Mouse (Mus musculus) retina, adult 2 months (tissue): ENCODE measurements around the gene Aldh1a3.

Experiments used
- DNase-seq: peaks from one replicate; pipeline ENCODE4 v3.0.0-alpha.2; 2012; ENCODE audit warnings: low read depth, low spot score

The Aldh1a3 gene

DNA sequence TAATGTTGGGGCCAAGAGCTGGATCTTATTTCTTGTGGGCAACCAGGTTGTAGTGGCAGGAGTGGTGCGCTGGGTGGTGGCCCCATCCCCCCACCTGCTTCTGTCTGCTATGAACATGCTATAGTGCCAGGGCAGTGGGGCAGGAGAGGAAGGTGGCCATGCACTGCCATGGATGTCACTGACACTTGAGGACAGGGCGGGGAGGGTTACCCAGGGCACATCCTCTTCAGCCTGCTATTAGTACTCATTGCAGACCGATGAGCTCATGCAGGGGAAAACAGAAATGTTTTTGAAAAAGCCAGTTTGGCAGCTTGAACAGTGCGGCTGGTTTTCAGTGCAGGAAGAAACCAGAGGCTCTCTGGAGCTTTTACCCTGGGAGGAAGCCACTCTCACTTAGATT is 10.5 kb downstream of the Aldh1a3 start:
- no peak for DNase-seq

DNA sequence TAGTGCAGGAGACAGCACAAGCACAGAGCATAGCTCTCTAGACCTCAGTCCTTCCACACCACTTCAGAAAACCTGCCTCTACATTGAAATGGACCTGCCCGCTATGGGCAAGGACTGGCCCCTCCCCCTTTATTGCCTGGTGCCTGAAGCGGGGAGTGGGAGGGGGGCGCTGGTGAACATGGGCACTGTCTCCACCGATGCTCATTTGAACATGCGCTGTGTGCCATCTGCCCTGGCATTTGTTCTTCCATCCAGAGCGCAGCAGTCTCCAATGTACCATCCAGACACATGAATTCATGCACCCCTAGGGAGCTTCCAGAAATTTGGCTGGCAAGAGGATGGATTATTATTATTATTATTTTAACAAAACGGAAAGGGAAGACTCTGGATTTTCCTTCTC is 14.2 kb downstream of the Aldh1a3 start:
- no peak for DNase-seq

DNA sequence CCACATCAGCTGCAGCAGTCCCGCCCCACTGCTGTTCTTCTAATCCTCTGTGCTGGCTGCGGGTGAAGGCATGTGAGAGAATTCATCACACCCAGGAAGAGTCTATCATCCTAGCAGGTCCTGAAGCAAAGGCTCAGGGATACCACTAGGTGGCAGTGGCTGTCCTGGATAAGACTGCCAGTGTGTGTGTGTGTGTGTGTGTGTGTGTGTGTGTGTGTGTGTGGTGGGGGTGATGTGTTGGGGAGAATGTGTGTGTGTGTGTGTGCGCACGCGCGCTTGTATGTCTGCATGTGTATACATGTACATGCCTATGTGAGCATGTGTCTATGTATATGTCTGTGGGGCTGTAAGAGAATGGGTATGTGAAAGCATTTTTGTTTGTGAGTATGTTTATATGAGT is 17.9 kb downstream of the Aldh1a3 start:
- DNase-seq: no peak

- no peak for DNase-seq
Measured at GRCm38 (mm10) chr7:66406971-66407370, 20.3 kb downstream of the Aldh1a3 start.

DNA sequence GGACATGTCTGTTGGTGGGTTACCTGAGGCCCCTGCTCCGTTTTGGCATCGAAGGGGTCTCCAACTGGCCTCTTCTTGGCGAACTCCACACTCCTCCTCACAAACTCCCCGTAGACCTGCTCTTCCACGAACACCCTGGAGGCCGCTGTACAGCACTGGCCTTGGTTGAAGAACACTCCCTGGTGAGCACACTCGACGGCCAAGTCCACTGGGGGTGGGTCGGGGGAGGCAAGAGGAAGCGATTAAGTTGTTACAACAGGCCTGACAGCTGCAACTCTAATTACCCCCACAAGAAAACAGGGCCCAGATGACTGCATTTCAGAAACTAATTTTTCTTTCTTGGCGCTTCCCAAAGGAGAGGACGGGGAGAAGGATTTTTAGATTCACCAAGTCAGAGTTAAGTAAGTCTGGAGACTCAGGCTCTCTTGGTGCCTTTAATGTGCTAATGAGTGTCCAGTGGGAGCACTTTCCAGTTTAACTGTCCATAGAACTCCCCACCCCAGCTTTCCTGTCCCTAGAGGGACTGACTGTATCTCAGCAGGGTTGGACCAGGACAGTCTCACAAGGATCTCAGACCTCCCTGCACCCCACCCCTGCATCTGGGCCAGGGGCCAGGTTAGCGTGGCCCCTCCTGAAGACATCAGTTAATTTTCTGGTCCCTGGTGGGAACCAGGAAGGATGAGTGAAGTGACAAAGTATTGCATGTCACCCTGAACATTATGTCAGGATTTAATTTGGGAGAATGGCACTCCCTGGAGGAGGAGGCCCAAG is 21.2 kb downstream of the Aldh1a3 start:
- DNase-seq: no peak

DNA sequence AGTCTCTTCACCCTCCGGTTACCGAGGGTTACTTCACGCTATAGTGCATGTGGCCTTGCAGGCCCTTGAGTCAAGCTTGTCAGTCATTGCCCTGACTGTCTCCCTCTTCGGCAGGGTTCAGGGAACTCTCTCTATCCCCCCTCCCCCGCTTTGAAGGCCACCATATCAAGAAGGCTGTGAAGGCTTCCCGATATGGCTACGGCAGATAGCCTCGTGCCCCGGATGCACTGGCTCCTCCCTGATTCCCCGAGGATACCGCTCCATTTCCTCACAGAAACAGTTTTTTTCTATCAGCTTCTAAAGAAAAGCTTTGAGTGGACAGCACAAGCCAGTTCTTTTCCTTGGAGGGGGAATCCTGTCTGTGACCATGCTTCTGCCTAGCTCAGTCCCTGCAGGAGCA is 21.8 kb downstream of the Aldh1a3 start:
- no peak for DNase-seq

DNA sequence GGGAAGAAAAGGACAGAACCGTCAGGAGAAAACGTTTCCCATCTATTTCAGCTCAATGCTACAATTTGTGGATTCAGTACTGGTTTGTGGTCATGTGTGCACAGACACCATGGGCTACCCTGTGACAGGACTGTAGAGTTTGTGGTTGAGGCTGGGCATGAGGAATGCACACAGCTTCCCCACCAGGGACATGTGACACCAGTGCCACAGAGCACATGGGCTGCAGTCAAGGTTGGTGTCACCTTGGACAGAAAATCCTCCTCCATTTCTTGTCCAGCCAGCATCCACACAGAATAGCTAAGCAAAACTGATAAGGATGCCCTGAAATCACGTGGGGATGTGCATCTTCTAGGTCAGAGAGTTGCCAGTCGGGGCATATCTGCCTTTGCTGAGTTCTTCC is 22.5 kb downstream of the Aldh1a3 start:
- no peak for DNase-seq

DNA sequence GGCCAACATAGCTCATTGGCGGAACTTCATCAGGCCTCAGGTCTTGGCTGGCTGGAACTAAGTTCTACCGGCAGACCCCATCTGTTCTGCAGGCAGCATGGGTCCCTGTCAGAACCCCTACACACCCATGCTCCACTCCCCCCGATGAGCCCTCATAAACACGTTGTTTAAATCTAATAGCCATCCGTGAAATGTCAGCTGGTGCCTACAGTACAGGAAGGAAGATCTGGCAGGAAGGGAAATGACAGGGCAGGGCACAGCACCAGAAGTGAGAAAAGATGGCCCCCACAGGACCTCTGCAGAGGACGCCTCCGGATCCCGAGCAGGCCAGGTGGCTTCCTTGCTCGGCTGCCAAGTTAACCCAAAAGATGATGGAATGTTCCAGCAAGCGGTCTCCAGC is 23.2 kb downstream of the Aldh1a3 start:
- no peak for DNase-seq

GRCm38 (mm10) chr7:66402876-66403275 is 24.4 kb downstream of the Aldh1a3 start:
- no peak for DNase-seq

GRCm38 (mm10) chr7:66401605-66402004 is 25.7 kb downstream of the Aldh1a3 start:
- no peak for DNase-seq

DNA sequence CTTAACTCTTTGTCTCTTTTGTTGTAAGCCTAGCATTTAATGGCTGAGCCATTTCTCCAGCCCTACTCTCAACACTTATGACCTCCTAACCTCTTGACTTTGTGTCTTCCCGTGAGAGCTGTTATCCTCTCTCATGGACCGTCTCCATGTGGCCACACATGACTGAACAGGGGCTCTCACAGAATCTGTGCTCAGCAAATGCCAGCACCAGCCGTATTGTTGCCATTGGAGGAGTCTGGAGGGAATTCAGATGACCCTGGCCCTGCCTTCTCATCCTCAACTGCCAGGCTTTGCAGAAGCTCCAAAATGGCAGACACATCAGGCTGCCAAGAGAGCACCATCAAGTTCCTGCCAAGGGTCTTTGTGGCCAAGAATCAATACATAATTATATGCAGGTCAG is 30.0 kb downstream of the Aldh1a3 start:
- no peak for DNase-seq

GRCm38 (mm10) chr7:66388621-66389532 is 38.4 kb downstream of the Aldh1a3 start:
- DNase-seq: peak; percentile 39

- no peak for DNase-seq
Measured at GRCm38 (mm10) chr7:66387813-66388521, 39.4 kb downstream of the Aldh1a3 start, which contains the start of gene Lrrk1. Lrrk1 (minus strand) TSS chr7:66388350.

DNA sequence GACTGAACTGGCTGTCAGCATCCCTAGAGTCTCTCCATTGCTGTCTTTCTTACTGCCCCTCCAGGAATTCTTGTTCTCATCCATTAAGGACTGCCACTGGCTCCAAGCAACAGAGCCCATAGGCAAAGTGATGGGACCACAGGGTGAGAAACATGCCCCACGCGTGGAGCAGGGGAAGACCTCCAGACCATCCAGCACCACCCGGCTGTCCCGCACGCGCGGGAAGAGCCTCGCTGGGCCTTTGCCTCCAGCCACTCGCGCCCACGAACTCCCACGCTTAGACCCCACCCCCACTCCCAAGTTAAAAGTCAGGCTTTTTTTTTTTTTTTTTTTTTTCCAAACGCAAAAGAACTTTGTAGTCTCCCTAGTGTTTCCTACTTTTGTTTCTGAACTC is 39.9 kb downstream of the Aldh1a3 start:
- DNase-seq: no peak

DNA sequence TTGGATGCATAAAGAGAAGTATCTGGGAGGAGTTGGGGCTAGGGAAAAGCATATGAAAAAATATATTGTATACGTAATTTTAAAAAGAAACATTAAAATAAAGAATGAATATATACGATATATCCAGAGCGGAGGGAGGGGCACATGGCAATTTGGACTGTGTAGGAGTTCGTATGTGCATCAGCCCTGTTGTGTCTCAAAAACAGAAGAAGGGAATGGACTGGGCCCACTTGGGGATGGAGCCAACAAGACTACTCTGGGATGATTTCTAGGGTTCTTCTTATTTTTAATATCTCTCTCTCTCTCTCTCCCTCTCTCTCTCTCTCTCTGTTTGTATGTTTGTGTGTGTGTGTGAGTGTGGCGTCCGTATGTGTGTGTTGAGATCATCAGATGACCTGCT is 40.9 kb downstream of the Aldh1a3 start:
- DNase-seq: no peak

- no peak for DNase-seq
Measured at GRCm38 (mm10) chr7:66385826-66386225, 41.5 kb downstream of the Aldh1a3 start.

DNA sequence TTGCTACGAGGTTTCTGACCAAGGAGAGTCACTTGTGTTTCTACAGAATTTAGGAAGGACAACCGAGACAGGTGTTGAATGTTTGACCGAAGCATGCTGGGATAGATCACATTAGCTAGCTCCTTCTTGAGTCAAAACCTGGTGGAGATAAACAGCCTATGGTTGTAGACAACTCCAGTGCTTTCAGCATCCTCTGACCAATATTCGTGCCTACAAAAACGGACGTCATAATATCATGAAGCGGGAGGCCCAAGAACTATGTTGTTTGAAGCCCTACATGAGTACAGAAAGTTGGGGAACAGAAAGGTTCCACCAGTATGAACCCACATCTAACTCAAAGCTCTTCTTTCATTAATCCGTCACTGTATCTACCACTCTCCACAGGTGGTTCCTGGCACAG is 42.4 kb downstream of the Aldh1a3 start:
- no peak for DNase-seq

DNA sequence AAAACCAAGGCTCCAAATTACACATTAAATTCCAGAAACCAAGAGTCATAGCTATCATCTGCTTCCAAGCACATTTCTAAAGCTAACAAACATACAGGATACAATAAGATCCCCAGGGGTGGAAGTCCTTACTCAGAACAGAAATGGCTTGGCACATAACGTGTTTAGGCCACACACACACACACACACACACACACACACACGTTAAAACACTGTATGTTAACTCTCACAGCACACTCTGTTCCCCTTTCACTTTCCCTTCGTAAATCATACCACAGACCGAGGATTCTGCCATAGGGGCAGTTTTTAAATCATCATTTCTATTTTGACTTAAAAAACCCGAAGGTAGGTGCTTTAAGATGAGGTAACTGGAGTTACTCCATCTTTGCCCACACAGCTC is 43.1 kb downstream of the Aldh1a3 start:
- no peak for DNase-seq

DNA sequence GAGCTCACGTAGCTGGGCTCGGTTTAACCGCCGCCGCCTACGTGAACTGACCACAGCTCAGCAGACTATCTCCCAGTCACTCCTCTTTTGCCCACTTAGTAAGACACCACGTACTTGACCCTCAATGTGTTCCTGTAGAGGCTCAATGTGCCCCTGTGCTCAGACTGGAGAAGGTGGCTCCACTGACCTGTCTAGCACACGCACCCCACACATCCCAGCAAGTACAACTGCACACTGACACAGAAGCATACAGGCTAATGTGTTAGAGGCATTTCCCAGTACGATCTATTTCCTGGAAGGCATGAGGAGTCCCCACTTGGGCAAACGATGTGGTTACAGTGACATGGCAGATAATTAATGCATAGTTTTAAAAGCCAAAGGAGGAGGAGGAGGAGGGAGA is 50.8 kb downstream of the Aldh1a3 start:
- no peak for DNase-seq

- no peak for DNase-seq
Measured at GRCm38 (mm10) chr7:66375736-66376135, 51.6 kb downstream of the Aldh1a3 start.

DNA sequence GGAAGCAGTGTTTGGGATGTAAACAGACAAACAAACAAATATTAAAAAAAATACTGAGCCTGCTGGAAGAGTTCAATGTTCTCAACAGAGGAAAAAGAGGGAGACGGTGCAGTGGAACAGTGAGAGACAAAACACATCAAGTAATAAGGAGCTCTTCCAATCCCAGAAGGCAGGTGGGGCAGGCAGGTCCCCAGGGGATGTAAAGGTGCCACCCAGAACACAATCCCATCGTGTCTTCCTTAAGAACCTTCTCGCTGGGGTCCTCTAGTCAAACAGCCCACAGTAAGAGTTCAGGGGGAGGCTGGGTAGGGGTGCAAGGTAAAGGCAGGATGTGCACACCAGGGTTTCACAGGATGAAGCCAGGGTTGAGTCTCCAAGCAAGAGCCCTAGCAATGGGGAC is 53.9 kb downstream of the Aldh1a3 start:
- no peak for DNase-seq

GRCm38 (mm10) chr7:66370970-66371369 is 56.3 kb downstream of the Aldh1a3 start:
- no peak for DNase-seq
